Mouse (Mus musculus): ENCODE measurements around the gene AU040320. TPM values are rescaled to one million over a fixed set of nuclear protein-coding genes. Genes with fewer than 3 reads are reported as not detected.

The AU040320 gene
- polyA plus RNA-seq, 1 experiment from 2014 or later = 28.9 TPM

DNA sequence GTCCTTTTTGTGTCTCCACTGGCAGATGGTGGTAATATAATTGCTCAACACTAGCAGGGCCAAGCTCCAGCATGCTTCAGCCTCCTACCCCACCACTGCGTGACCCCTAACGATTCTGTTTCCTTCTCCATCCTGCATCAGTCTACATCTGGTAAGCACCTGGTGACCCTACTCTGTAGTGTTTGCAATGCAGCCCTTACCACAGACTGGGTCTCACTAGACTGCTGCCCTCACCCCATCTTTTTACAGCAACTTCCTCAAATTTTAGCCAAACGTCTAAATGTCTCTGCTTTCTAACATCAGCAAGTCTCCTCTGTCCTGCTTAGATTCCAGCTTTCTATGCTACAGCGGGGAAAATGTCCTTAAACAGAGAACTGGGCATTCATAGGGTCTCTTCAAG, 17.5 kb downstream of the AU040320 start:
- WGBS = 90% methylated on average over 4 of the region's 4 CpGs
- ATAC-seq (replicated peaks; ENCODE audit: low FRiP score, low TSS enrichment, low read depth) = no peak

DNA sequence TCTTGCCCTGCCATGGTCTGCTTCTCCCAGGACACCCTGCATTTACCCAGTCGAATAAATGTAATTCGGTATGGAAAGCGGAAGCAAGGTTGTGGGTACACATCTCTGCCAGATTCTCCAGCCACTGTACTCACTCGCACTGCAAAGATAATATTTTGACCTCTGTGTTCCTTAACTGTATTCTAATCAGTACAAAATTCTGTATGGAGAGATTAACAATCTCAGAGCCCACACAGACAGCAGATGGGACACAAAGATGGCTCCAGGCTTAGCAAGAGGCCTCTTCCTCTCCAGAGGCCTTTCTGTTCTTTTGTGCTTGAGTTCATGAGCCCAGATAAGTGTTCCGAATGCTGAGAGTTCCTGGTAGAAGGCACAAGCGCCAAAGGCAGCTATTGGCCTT, 20.5 kb downstream of the AU040320 start:
- Histone ChIP-seq H3K27me3 (replicated peaks; ENCODE audit: control insufficient read depth, insufficient read depth, low read length) (no peaks in the 10 kb centered on the region), H3K36me3 (ENCODE audit: control insufficient read depth, insufficient read depth, low read length) (0 out of 2 replicates have a peak, but pooled peaks cover 4% of the 10 kb centered on the region), H3K27ac (ENCODE audit: low read depth) (no peak overlapping the region), H3K9me3 (ENCODE audit: control insufficient read depth, low read length) (no peaks in the 10 kb centered on the region), H3K9ac (ENCODE audit: low read length) (no peak overlapping the region), H3K4me2 (ENCODE audit: low read length) (no peak overlapping the region), H3K4me3 (ENCODE audit: low read depth, low read length) (no peak overlapping the region), H3K4me1 (replicated peaks; ENCODE audit: control insufficient read depth, insufficient read depth, low read length) (no peaks in the 10 kb centered on the region)
- ATAC-seq (replicated peaks; ENCODE audit: low FRiP score, low TSS enrichment, low read depth) = no peak
- WGBS = 95% methylated on average over 6 of the region's 6 CpGs
- DNase-seq (ENCODE audit: low spot score) = peak; percentile 37

More for the DNA sequence above, 17.5 kb downstream of the AU040320 start:
- no peaks in the 10 kb centered on the region for H3K27me3 ChIP-seq (replicated peaks; ENCODE audit: control insufficient read depth, insufficient read depth, low read length)
- DNase-seq (ENCODE audit: low spot score) = peak; percentile 33
- H3K4me1 ChIP-seq (replicated peaks; ENCODE audit: control insufficient read depth, insufficient read depth, low read length) = no peaks in the 10 kb centered on the region
- H3K4me2 ChIP-seq (ENCODE audit: low read length) = no peak overlapping the region
- H3K9me3 ChIP-seq (ENCODE audit: control insufficient read depth, low read length) = no peaks in the 10 kb centered on the region
- H3K27ac ChIP-seq (ENCODE audit: low read depth) = no peak overlapping the region
- no peak overlapping the region for H3K9ac ChIP-seq (ENCODE audit: low read length)
- H3K36me3 ChIP-seq (ENCODE audit: control insufficient read depth, insufficient read depth, low read length) = 0 out of 2 replicates have a peak, but pooled peaks cover 4% of the 10 kb centered on the region
- no peak overlapping the region for H3K4me3 ChIP-seq (ENCODE audit: low read depth, low read length)

DNA sequence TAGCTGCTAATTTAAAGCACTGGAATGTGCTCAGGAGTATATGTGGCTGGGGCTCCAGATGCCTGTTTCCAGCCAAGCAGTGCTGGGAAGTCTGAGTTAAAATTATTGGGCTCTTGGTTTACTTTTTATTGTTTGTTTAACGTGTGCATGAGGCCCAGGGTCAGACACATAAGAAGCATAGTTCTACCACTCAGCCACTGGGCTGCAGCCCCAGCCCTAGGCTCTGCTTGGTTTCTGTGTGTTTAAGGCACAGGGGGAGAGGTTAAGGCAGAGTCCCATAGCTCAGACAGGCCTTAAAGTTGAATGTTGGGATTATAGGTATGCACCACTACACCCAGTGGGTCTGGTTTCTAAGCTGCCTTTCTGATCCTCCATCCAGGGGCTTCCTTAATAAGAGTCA, 21.8 kb downstream of the AU040320 start:
- H3K36me3 ChIP-seq (ENCODE audit: control insufficient read depth, insufficient read depth, low read length) = 0 out of 2 replicates have a peak, but pooled peaks cover 4% of the 10 kb centered on the region
- H3K4me2 ChIP-seq (ENCODE audit: low read length) = no peak overlapping the region
- H3K4me3 ChIP-seq (ENCODE audit: low read depth, low read length) = no peak overlapping the region
- no peak for ATAC-seq (replicated peaks; ENCODE audit: low FRiP score, low TSS enrichment, low read depth)
- no peaks in the 10 kb centered on the region for H3K27me3 ChIP-seq (replicated peaks; ENCODE audit: control insufficient read depth, insufficient read depth, low read length)
- 13% methylated on average over 1 of the region's 1 CpGs for WGBS
- H3K9ac ChIP-seq (ENCODE audit: low read length) = no peak overlapping the region
- H3K9me3 ChIP-seq (ENCODE audit: control insufficient read depth, low read length) = no peaks in the 10 kb centered on the region
- no peaks in the 10 kb centered on the region for H3K4me1 ChIP-seq (replicated peaks; ENCODE audit: control insufficient read depth, insufficient read depth, low read length)
- H3K27ac ChIP-seq (ENCODE audit: low read depth) = no peak overlapping the region
- peak; percentile 41 for DNase-seq (ENCODE audit: low spot score)

DNA sequence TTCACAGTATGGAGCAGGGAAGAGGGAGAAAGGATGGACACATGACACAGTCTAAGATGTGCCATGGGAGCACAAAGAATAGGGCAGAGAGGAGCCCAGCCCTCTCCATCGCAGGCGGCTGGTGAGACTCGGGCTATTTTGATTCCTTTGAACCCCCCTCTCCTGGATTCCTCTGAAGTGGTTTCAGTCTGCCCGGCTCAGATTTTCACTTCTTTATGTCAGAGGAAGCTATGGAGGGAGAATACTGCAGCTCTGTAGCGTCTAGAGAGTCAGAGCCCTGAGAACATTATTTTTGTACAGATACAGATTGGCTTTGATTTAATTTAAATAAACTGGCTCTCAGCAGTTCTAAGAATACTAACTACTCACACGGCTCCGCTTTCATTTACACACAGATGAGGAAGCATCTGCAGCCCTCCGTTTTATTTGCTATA, 25.8 kb downstream of the AU040320 start:
- Histone ChIP-seq H3K9me3 (ENCODE audit: control insufficient read depth, low read length) (no peaks in the 10 kb centered on the region), H3K9ac (ENCODE audit: low read length) (no peak overlapping the region), H3K4me2 (ENCODE audit: low read length) (no peak overlapping the region), H3K4me1 (replicated peaks; ENCODE audit: control insufficient read depth, insufficient read depth, low read length) (no peaks in the 10 kb centered on the region), H3K27me3 (replicated peaks; ENCODE audit: control insufficient read depth, insufficient read depth, low read length) (no peaks in the 10 kb centered on the region), H3K36me3 (ENCODE audit: control insufficient read depth, insufficient read depth, low read length) (no peaks in the 10 kb centered on the region), H3K4me3 (ENCODE audit: low read depth, low read length) (no peak overlapping the region), H3K27ac (ENCODE audit: low read depth) (no peak overlapping the region)
- ATAC-seq (replicated peaks; ENCODE audit: low FRiP score, low TSS enrichment, low read depth) (no peak), DNase-seq (ENCODE audit: low spot score) (peak; percentile 44)
- 50% methylated on average over 8 of the region's 8 CpGs for WGBS

DNA sequence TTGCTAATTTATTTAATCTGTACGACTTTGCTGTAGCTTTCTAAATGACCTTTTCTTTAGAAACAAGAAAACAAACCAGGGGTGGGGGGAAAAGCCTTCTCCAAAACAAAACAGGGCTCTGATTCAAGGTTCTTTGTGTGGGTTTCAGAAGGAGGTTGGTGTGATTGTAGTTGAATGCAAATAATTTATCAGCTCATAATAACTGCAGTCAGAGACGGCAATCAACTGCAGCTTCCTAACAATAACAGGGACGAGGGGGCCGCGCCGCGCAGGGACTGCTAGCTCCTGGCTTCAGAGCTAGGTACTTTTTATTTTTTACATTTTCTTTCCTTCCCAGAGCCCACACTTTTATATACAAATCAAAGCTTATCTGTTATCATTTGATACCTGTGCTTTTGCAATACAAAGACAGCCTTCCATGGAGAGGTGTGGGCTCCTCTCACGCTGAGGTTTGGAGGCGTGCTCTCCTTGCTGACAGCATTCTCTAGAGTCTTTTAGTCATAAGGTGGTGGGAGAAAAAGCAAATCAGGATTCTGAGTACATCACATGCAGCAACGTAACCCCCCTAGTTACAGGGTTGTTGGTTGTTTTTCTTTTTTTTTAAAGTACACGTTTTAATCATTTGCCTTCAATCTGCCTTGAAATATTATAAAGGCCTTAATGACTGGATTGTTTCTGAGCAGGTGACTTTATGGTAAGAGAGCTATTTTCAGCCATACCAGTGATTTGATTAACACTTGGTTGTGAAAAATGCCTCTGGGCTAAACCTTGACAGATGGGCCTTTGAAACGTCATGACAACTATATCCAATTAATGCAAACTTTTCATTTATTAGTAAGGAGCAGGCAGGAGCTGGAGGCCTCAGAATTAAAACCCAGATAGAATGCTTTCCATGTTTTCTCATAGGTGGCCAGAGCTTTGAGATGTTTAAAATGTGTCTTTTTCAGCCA, 26.8 kb downstream of the AU040320 start:
- DNase-seq (ENCODE audit: low spot score) (peak; percentile 33), ATAC-seq (replicated peaks; ENCODE audit: low FRiP score, low TSS enrichment, low read depth) (no peak)
- H3K27ac ChIP-seq (ENCODE audit: low read depth) = no peak overlapping the region
- H3K36me3 ChIP-seq (ENCODE audit: control insufficient read depth, insufficient read depth, low read length) = no peaks in the 10 kb centered on the region
- no peak overlapping the region for H3K4me2 ChIP-seq (ENCODE audit: low read length)
- no peak overlapping the region for H3K4me3 ChIP-seq (ENCODE audit: low read depth, low read length)
- WGBS = 73% methylated on average over 12 of the region's 12 CpGs
- H3K9ac ChIP-seq (ENCODE audit: low read length) = no peak overlapping the region
- H3K9me3 ChIP-seq (ENCODE audit: control insufficient read depth, low read length) = no peaks in the 10 kb centered on the region
- no peaks in the 10 kb centered on the region for H3K27me3 ChIP-seq (replicated peaks; ENCODE audit: control insufficient read depth, insufficient read depth, low read length)
- H3K4me1 ChIP-seq (replicated peaks; ENCODE audit: control insufficient read depth, insufficient read depth, low read length) = no peaks in the 10 kb centered on the region

DNA sequence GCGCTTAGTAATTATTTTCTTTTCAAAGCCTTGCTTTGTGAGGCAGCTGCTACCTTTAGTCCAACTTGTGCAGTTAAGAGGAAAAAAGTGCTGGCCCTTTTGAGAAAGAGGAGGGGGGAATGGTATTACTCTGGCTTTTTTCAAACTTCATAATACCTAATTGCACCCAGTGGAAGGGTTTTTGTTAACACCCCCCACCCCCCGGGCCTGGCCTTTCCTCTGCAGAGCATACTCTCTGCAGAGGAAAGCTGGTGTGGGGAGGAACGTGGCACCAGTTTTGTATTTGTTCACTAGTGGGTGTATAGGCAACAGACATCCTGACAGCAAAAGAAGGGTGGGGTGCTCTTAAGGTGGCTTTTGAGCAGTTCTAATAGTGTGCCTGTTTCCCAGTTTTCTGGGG, 28.5 kb downstream of the AU040320 start:
- WGBS = 77% methylated on average over 3 of the region's 3 CpGs
- no peaks in the 10 kb centered on the region for H3K4me1 ChIP-seq (replicated peaks; ENCODE audit: control insufficient read depth, insufficient read depth, low read length)
- no peak for ATAC-seq (replicated peaks; ENCODE audit: low FRiP score, low TSS enrichment, low read depth)
- H3K27ac ChIP-seq (ENCODE audit: low read depth) = no peak overlapping the region
- H3K9me3 ChIP-seq (ENCODE audit: control insufficient read depth, low read length) = no peaks in the 10 kb centered on the region
- H3K9ac ChIP-seq (ENCODE audit: low read length) = no peak overlapping the region
- no peaks in the 10 kb centered on the region for H3K36me3 ChIP-seq (ENCODE audit: control insufficient read depth, insufficient read depth, low read length)
- no peak overlapping the region for H3K4me3 ChIP-seq (ENCODE audit: low read depth, low read length)
- no peaks in the 10 kb centered on the region for H3K27me3 ChIP-seq (replicated peaks; ENCODE audit: control insufficient read depth, insufficient read depth, low read length)
- DNase-seq (ENCODE audit: low spot score) = no peak
- H3K4me2 ChIP-seq (ENCODE audit: low read length) = no peak overlapping the region

DNA sequence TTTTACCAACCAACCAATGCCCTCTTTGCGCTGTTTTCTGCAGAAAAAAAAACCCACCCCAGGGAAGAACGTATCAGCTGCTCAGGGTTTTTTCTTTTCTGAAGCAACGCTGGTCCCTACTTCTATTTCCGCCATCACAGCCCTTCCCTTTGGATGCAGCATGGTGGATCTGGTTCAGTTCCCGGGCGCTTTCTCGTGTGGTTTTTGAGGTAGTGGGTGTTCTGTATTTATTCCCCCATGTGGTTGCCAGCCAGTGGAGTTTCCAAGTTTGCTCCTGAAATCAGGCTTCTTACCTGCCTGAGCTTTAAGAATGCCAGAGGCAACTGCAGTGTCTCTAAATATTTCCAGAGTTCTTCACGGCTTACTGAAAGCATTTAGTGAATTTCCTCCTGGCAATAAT, 29.2 kb downstream of the AU040320 start:
- no peaks in the 10 kb centered on the region for H3K9me3 ChIP-seq (ENCODE audit: control insufficient read depth, low read length)
- WGBS = 91% methylated on average over 8 of the region's 8 CpGs
- H3K4me2 ChIP-seq (ENCODE audit: low read length) = no peak overlapping the region
- H3K27ac ChIP-seq (ENCODE audit: low read depth) = no peak overlapping the region
- no peak overlapping the region for H3K9ac ChIP-seq (ENCODE audit: low read length)
- no peaks in the 10 kb centered on the region for H3K4me1 ChIP-seq (replicated peaks; ENCODE audit: control insufficient read depth, insufficient read depth, low read length)
- no peaks in the 10 kb centered on the region for H3K27me3 ChIP-seq (replicated peaks; ENCODE audit: control insufficient read depth, insufficient read depth, low read length)
- peak; percentile 23 for DNase-seq (ENCODE audit: low spot score)
- H3K36me3 ChIP-seq (ENCODE audit: control insufficient read depth, insufficient read depth, low read length) = no peaks in the 10 kb centered on the region
- no peak for ATAC-seq (replicated peaks; ENCODE audit: low FRiP score, low TSS enrichment, low read depth)
- H3K4me3 ChIP-seq (ENCODE audit: low read depth, low read length) = no peak overlapping the region

DNA sequence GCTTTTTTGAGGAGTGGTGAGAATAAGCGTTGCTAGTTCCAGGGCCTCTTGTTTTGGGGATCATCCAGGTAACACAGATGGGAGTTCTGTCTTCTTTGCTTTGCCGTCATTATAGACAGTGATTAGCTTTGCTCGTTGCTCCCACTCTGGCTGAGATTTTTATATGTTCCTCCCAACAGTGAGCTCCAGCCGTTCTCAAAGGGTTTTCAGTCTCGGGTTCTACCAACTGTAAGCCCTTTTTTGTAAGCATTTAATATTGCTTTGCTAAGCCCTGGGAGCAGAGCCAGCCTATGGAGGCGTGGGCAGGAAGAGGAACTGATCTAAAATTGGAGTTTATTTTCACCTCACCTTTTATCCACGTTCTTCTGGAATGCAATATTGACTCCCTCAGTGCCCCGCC, 29.7 kb downstream of the AU040320 start:
- H3K9ac ChIP-seq (ENCODE audit: low read length) = no peak overlapping the region
- H3K27ac ChIP-seq (ENCODE audit: low read depth) = no peak overlapping the region
- H3K4me1 ChIP-seq (replicated peaks; ENCODE audit: control insufficient read depth, insufficient read depth, low read length) = no peaks in the 10 kb centered on the region
- no peaks in the 10 kb centered on the region for H3K27me3 ChIP-seq (replicated peaks; ENCODE audit: control insufficient read depth, insufficient read depth, low read length)
- H3K4me3 ChIP-seq (ENCODE audit: low read depth, low read length) = no peak overlapping the region
- no peaks in the 10 kb centered on the region for H3K9me3 ChIP-seq (ENCODE audit: control insufficient read depth, low read length)
- 72% methylated on average over 8 of the region's 8 CpGs for WGBS
- H3K36me3 ChIP-seq (ENCODE audit: control insufficient read depth, insufficient read depth, low read length) = no peaks in the 10 kb centered on the region
- DNase-seq (ENCODE audit: low spot score) (peak; percentile 43), ATAC-seq (replicated peaks; ENCODE audit: low FRiP score, low TSS enrichment, low read depth) (no peak)
- no peak overlapping the region for H3K4me2 ChIP-seq (ENCODE audit: low read length)

All from intestine, embryonic 14.5 days (tissue).